Mouse (Mus musculus) mesoderm, embryonic 11.5 days (tissue): ENCODE measurements around the gene Mipep.

Experiments used
- DNase-seq: peaks from one replicate; pipeline ENCODE4 v3.0.0-alpha.2; 2012; ENCODE audit warnings: low read depth, low spot score

The Mipep gene

GRCm38 (mm10) chr14:60799762-60800728, 15.7 kb downstream of the Mipep start:
- peak; percentile 75 for DNase-seq

DNA sequence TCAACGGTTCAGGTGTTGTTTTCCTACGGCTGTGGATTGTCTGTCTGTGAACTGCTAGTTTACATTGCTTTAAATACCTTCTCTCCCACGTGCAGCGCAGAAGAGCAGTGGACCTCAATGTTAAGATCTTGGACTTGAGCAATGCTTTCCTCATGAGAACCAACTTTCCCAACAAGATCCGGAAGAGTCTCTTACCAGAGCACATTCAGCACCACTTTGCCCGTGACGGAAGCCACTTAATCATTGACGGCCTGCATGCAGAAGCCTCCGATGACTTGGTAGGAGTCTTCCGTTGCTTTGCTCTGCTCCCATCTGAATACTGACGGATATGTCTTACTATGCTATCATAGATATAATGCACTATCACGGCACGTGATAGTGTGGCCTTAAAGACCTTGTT, 17.7 kb downstream of the Mipep start:
- no peak for DNase-seq

- no peak for DNase-seq
Measured at GRCm38 (mm10) chr14:60804978-60805377, 20.6 kb downstream of the Mipep start.

- DNase-seq: no peak
Measured at GRCm38 (mm10) chr14:60805871-60806270, 21.5 kb downstream of the Mipep start.

GRCm38 (mm10) chr14:60806891-60807344, 22.5 kb downstream of the Mipep start:
- DNase-seq: peak; percentile 54

DNA sequence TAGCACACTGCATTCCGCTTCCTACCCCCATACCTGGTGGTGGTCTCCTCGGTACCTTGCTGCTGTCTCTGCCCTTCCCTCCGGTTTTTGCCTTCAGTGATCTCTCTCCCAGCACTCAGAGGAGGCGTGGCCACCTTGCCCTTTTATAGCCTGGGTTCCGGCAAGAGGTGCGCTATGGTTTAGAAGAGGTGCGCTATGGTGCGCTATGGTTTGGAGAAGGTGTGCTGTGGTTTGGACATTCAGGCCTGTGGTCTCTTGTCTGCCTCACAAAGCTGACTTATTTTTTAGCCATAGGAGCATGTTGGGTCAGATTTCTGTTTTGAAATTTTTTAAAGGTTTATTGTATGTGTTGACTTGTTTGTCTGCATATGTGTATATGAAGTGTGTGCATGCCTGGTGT, 25.5 kb downstream of the Mipep start:
- DNase-seq: no peak

DNA sequence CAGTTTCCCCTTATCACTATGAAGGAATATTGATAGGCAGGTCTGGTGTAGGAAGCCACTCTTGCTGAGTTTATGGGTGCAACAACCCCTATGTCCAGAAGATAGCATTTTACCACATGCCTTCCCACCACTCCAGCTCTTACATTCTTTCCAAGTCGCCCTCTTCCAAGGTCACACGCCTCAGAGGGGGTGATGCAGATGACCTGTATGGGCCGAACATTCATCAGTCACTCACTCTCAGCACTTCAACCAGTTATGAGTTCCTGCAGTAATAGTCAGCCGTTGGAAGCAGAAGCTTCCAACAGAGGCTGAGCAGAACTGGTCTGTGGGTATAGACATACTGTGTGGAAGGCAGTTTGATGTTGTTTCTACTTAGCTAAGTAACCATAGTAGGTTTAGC, 27.2 kb downstream of the Mipep start:
- no peak for DNase-seq

GRCm38 (mm10) chr14:60815098-60815497, 30.7 kb downstream of the Mipep start:
- no peak for DNase-seq

GRCm38 (mm10) chr14:60818045-60818444, 33.7 kb downstream of the Mipep start:
- DNase-seq: no peak

GRCm38 (mm10) chr14:60830096-60830495, 45.7 kb downstream of the Mipep start:
- DNase-seq: no peak

- no peak for DNase-seq
Measured at GRCm38 (mm10) chr14:60836709-60837108, 52.3 kb downstream of the Mipep start.

DNA sequence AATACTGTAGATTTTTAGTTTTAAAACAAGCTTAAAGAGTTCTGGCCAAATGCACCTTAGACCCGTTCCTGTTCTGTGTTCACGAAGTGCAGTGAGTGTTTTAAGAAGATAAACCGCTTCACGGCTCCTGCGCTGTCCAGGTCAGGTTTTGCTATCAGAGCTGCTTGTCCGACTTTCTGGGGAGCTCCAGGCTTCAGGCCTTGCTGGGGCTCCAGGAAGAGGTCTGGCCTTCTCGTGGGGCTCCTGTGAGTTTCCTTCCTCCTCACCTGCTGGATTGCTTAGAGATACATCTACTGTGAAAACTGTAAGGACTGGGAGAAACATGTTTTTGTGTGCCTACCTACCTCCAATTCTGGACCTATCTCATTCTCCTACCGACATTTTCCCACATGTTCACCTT, 55.3 kb downstream of the Mipep start:
- DNase-seq: no peak

DNA sequence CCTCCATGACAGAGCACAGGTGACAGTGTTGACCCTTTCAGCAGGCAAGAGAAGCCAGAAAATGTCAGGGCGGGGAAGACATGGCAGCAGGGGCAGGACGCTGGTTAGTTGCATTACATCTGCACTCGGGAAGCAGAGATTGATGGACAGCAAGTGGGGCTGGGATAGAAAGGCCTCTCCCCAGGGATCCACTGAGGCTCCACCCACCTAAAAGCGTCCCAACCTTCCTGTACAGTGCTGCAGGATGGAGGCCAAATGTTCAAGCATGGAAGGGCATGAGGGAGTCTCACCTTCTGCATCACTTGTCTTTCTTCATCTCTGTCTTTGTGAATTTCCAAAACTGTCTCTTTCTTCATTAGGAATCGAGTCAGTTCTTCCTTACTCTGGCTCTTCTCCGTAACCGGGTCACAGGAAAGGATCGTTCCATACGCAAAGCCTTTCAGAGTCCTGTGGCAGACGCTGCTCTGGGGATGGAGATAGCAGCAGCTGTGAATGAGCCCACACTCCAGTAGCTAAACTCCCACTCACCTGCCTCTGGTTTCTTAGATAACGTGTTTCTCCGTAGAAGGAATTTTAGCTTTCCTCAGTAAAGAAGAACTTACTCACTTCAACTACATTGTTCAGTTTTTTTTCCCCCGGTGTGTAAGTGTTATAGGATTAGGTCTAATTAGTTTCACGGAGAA, 57.7 kb downstream of the Mipep start:
- DNase-seq: no peak

DNA sequence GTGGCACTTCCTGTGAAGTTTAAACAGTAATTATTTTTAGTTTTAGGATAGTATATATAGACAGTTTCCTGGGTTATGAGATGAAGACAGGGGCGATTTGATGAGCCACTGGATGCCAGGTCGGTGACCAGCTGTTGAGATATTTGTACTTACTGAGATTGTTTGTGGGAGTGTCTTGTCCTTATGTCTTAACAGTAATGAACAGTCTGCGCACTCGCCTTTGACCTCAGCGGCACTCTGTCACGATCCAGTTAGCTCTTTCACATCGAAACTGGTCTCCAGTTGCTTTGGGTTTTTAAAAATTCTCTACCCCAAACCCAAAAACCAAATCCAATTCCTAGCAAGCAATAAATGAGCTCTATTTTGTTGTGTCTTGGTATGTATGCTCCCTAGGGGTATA, 59.2 kb downstream of the Mipep start:
- DNase-seq: no peak

GRCm38 (mm10) chr14:60845261-60846045, 61.1 kb downstream of the Mipep start:
- no peak for DNase-seq

DNA sequence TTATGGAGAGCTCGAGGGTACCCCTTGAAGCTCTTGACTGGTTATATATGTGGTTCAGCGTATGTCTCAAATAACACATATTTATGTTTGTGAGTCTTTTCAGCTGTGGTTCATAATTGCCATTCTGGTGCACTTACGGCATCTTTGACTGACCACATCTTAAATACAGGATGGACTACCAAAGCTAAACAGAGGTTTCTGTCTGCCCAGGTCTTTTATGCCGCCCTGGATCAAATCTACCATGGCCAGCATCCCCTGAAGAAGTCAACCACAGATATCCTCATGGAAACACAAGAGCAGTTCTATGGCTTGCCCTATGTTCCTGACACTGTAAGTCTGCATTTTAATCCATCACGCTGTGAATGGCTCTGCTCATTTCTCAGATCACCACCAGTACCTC, 61.8 kb downstream of the Mipep start:
- DNase-seq: no peak

GRCm38 (mm10) chr14:60848194-60848593, 63.8 kb downstream of the Mipep start:
- no peak for DNase-seq

DNA sequence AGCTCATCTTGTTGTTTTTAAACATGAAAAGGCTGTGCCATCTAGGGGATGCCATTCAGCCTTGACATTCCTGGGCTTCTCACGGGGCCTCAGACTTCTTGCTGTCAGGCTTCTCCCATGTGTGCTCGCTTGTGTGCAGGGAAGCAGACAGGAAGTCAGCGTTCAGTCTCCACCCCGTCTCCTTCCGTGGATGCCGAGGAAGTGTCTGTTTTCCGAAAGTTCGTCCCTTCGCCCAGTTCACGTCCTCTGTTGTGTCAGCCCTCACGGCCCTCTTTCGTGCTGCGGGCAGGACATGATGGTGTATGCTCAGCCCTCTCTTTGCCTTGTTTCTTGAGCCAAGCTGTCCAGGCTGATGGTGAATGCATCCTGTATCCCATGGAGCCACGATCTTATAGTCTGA, 65.7 kb downstream of the Mipep start:
- no peak for DNase-seq

DNA sequence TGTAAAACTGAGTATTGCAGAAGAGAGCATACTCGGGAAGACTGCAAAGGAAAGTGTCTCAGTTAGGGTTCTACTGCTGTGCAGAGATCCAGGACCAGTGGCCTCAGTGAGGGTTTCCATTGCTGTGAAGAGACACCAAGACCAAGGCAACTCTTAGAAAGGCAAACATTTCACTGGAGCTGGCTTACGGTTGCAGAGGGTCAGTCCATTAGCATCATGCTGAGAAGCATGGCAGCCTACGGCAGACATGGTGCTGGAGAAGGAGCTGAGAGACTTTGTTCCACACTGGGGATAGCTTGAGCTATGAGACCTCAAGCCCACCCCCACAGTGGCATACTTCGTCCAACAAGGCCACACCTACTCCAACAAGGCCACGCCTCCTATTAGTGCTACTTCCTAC, 67.3 kb downstream of the Mipep start:
- no peak for DNase-seq

GRCm38 (mm10) chr14:60856199-60856912, 72.0 kb downstream of the Mipep start:
- DNase-seq: no peak

DNA sequence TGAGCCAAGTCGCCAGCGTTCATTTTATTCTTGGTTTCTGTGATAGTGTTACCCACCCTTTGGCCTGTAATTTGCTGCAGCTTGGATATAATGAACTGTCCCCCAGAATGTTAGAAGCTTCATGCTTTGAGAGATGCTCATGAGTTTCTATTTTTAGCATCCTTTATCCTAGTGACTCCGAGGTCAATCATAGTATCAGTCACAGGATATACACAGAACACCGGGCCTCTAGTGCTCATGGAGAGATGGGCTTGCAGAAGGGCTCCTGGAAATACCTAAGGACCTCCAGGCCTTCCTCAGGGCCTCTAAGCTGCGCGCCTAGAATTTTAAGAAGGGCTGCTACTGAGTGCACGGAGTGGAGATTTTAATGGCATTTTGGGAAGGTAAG, 72.5 kb downstream of the Mipep start:
- DNase-seq: no peak
